Mouse (Mus musculus) liver, embryonic 14.5 days (tissue): ENCODE data around the gene Ankrd34a.

Source experiments
- CTCF ChIP-seq: IDR thresholded peaks from 2 replicates; pipeline ENCODE4 v1.5.1; 2016; ENCODE audit warnings: antibody characterized with exemption, low read depth, control low read depth
- EP300 ChIP-seq: IDR thresholded peaks from 2 replicates; pipeline ENCODE4 v1.6.1; 2016; ENCODE audit warnings: antibody characterized with exemption, low read depth

DNA sequence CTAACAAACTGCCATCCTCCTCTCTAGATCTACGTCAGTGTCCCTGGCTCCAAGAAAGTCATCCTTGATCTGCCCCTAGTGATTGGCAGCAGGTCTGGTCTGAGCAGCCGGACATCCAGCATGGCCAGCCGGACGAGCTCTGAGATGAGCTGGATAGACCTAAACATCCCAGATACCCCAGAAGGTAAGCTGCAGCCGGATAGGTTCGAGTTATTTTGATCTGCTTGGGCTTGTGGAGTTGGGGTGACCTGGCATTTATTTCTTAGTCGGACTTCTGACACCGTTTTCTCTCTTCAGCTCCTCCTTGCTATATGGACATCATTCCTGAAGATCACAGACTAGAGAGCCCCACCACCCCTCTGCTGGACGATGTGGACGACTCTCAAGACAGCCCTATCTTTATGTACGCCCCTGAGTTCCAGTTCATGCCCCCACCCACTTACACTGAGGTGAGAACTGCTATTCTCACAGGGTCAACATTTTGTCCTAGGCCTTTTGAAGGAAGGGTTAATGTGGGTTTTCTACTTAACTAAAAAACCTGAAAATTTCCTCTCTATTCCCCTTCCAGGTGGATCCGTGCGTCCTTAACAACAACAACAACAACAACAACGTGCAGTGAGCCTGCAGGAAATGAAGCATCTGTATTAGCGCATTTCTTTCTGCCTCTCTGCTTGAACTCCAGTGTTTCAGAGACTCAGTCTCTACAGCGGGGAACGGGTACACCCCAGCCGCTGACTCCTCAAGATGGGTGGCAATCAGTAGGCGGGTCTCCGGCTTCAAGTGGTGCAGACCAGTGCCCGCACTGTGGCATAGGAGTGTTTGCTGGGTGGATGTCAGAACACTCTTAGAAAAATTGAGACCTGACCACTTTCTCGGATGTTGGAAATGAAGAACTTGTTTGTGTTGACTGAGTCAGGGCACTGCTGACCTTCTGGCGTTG is 36.3 kb upstream of the Ankrd34a start:
- TF ChIP-seq CTCF (no peak), EP300 (no peak)
